Mouse (Mus musculus): Measurements from ENCODE around the gene Trim62. TPM values are rescaled to one million over a fixed set of nuclear protein-coding genes. Genes with fewer than 3 reads are reported as not detected.

Trim62 gene
- polyA plus RNA-seq, 1 experiment from 2014 or later, result 2.6 TPM

GRCm38 (mm10) chr4:128845367-128845973 lies 37.9 kb upstream of the Trim62 start:
- Histone ChIP-seq H3K36me3 (ENCODE audit: control insufficient read depth, insufficient read depth, low read length) (no peaks in the 10 kb centered on the region), H3K9ac (ENCODE audit: low read length) (no peak overlapping the region), H3K9me3 (ENCODE audit: control insufficient read depth, low read length) (no peaks in the 10 kb centered on the region), H3K4me2 (replicated peaks; ENCODE audit: low read depth) (no peak overlapping the region), H3K4me1 (replicated peaks; ENCODE audit: control insufficient read depth, insufficient read depth) (no peaks in the 10 kb centered on the region; the same call in 1 of the 2 replicates), H3K4me3 (ENCODE audit: low read depth, low read length) (no peak overlapping the region), H3K27me3 (ENCODE audit: control insufficient read depth, insufficient read depth, low read length) (no peaks in the 10 kb centered on the region), H3K27ac (replicated peaks) (0 out of 2 replicates have a peak overlapping the region, but pooled peaks have one; percentile 8)
- no peak for DNase-seq (ENCODE audit: low spot score)
- TF ChIP-seq CTCF (IDR thresholded peaks at IDR 0.05; ENCODE audit: low read depth) (no peak), EP300 (optimal IDR thresholded peaks at IDR 0.05) (no peak)
- 62% methylated on average over 12 of the region's 12 CpGs for WGBS
- no peak for ATAC-seq (ENCODE audit: low FRiP score, low TSS enrichment)

GRCm38 (mm10) chr4:128848961-128849360 lies 34.4 kb upstream of the Trim62 start:
- no peak for ATAC-seq (ENCODE audit: low FRiP score, low TSS enrichment)

DNA sequence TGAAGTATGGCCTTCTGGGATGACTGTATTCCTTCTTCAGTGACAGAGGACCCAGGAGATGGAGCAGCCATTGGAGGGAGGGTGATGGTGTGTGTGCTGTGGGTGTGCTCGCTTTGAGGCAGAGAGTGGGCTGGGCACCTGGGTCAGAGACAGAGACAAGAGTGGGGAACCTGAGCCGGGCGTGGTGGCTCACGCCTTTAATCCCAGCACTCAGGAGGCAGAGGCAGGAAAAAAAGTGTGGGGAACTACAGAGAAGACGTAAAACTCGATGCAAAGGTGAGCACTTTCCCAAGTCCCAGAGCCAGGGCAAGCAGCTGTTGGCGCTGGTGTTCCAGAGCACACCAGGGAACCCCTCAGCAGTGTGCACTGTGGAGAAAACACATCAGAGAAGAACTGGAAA lies 33.7 kb upstream of the Trim62 start:
- Histone ChIP-seq H3K9ac (ENCODE audit: low read length) (no peak overlapping the region), H3K4me2 (replicated peaks; ENCODE audit: low read depth) (no peak overlapping the region), H3K9me3 (ENCODE audit: control insufficient read depth, low read length) (no peaks in the 10 kb centered on the region), H3K4me1 (replicated peaks; ENCODE audit: control insufficient read depth, insufficient read depth) (no peaks in the 10 kb centered on the region), H3K4me3 (ENCODE audit: low read depth, low read length) (no peak overlapping the region), H3K27ac (replicated peaks) (no peak overlapping the region), H3K36me3 (ENCODE audit: control insufficient read depth, insufficient read depth, low read length) (no peaks in the 10 kb centered on the region), H3K27me3 (ENCODE audit: control insufficient read depth, insufficient read depth, low read length) (no peaks in the 10 kb centered on the region)
- TF ChIP-seq CTCF (IDR thresholded peaks at IDR 0.05; ENCODE audit: low read depth) (no peak), EP300 (optimal IDR thresholded peaks at IDR 0.05) (no peak)
- ATAC-seq (ENCODE audit: low FRiP score, low TSS enrichment) (no peak), DNase-seq (ENCODE audit: low spot score) (no peak)
- WGBS, result 74% methylated on average over 7 of the region's 7 CpGs

More at GRCm38 (mm10) chr4:128848961-128849360, 34.4 kb upstream of the Trim62 start:
- Histone ChIP-seq H3K4me1 (replicated peaks; ENCODE audit: control insufficient read depth, insufficient read depth) (no peaks in the 10 kb centered on the region), H3K27me3 (ENCODE audit: control insufficient read depth, insufficient read depth, low read length) (no peaks in the 10 kb centered on the region), H3K9me3 (ENCODE audit: control insufficient read depth, low read length) (no peaks in the 10 kb centered on the region), H3K4me2 (replicated peaks; ENCODE audit: low read depth) (no peak overlapping the region), H3K36me3 (ENCODE audit: control insufficient read depth, insufficient read depth, low read length) (no peaks in the 10 kb centered on the region), H3K4me3 (ENCODE audit: low read depth, low read length) (no peak overlapping the region), H3K27ac (replicated peaks) (no peak overlapping the region), H3K9ac (ENCODE audit: low read length) (no peak overlapping the region)
- TF ChIP-seq CTCF (IDR thresholded peaks at IDR 0.05; ENCODE audit: low read depth), result no peak
- TF ChIP-seq EP300 (optimal IDR thresholded peaks at IDR 0.05), result no peak
- DNase-seq (ENCODE audit: low spot score), result no peak
- 92% methylated on average over 3 of the region's 3 CpGs for WGBS

DNA sequence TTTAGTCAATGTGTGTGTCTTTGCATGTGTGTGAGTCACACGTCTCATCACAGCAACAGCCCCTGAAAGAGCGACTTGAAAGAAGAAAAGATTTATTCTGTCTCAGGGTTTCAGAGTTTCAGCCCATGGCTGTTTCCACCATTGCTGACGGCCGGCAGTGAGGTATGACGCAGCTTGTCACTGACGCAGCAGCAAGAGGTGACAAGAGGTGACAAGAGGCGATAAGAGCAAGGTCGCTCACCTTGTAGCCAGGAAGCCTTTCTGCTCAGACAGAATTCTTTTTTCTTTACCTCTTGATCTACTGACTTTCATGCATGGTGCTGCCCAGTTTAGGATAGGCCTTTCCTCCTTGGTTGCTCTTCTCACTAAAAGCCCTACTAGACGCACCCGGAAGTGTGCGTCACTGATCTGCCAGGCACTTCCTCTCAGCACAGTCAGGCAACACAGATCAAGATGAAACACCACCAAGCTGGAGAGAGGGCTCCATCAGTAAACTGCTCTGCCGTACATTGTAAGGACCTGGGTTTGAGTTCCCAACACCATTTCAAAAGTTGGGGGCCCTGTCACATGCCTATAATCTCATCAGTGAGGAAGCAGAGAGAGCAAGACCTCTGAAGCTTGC lies 31.0 kb upstream of the Trim62 start:
- Histone ChIP-seq H3K36me3 (ENCODE audit: control insufficient read depth, insufficient read depth, low read length) (no peaks in the 10 kb centered on the region), H3K9me3 (ENCODE audit: control insufficient read depth, low read length) (no peaks in the 10 kb centered on the region), H3K4me1 (replicated peaks; ENCODE audit: control insufficient read depth, insufficient read depth) (no peaks in the 10 kb centered on the region), H3K4me3 (ENCODE audit: low read depth, low read length) (no peak overlapping the region), H3K4me2 (replicated peaks; ENCODE audit: low read depth) (no peak overlapping the region), H3K27ac (replicated peaks) (no peak overlapping the region), H3K27me3 (ENCODE audit: control insufficient read depth, insufficient read depth, low read length) (no peaks in the 10 kb centered on the region), H3K9ac (ENCODE audit: low read length) (no peak overlapping the region)
- no peak for DNase-seq (ENCODE audit: low spot score)
- ATAC-seq (ENCODE audit: low FRiP score, low TSS enrichment), result no peak
- no peak for TF ChIP-seq CTCF (IDR thresholded peaks at IDR 0.05; ENCODE audit: low read depth)
- TF ChIP-seq EP300 (optimal IDR thresholded peaks at IDR 0.05), result no peak
- 76% methylated on average over 12 of the region's 12 CpGs for WGBS

GRCm38 (mm10) chr4:128853117-128853516 lies 30.3 kb upstream of the Trim62 start:
- ATAC-seq (ENCODE audit: low FRiP score, low TSS enrichment), result no peak
- Histone ChIP-seq H3K27ac (replicated peaks) (no peak overlapping the region), H3K36me3 (ENCODE audit: control insufficient read depth, insufficient read depth, low read length) (no peaks in the 10 kb centered on the region), H3K4me2 (replicated peaks; ENCODE audit: low read depth) (no peak overlapping the region), H3K9ac (ENCODE audit: low read length) (no peak overlapping the region), H3K4me3 (ENCODE audit: low read depth, low read length) (no peak overlapping the region), H3K27me3 (ENCODE audit: control insufficient read depth, insufficient read depth, low read length) (no peaks in the 10 kb centered on the region), H3K9me3 (ENCODE audit: control insufficient read depth, low read length) (no peaks in the 10 kb centered on the region), H3K4me1 (replicated peaks; ENCODE audit: control insufficient read depth, insufficient read depth) (no peaks in the 10 kb centered on the region)
- 82% methylated on average over 11 of the region's 11 CpGs for WGBS
- TF ChIP-seq EP300 (optimal IDR thresholded peaks at IDR 0.05) (no peak), CTCF (IDR thresholded peaks at IDR 0.05; ENCODE audit: low read depth) (no peak)
- DNase-seq (ENCODE audit: low spot score), result no peak

- 29% methylated on average over 4 of the region's 4 CpGs for WGBS
- H3K4me2 ChIP-seq (replicated peaks; ENCODE audit: low read depth), result no peak overlapping the region
- peak; percentile 82 for ATAC-seq (ENCODE audit: low FRiP score, low TSS enrichment)
- no peaks in the 10 kb centered on the region for H3K4me1 ChIP-seq (replicated peaks; ENCODE audit: control insufficient read depth, insufficient read depth)
- no peaks in the 10 kb centered on the region for H3K36me3 ChIP-seq (ENCODE audit: control insufficient read depth, insufficient read depth, low read length)
- no peak for TF ChIP-seq CTCF (IDR thresholded peaks at IDR 0.05; ENCODE audit: low read depth)
- peak; percentile 72 for TF ChIP-seq EP300 (optimal IDR thresholded peaks at IDR 0.05)
- H3K27ac ChIP-seq (replicated peaks), result peak overlapping the region; percentile 79
- DNase-seq (ENCODE audit: low spot score), result peak; percentile 82
- no peaks in the 10 kb centered on the region for H3K9me3 ChIP-seq (ENCODE audit: control insufficient read depth, low read length)
- H3K4me3 ChIP-seq (ENCODE audit: low read depth, low read length), result no peak overlapping the region
- H3K9ac ChIP-seq (ENCODE audit: low read length), result no peak overlapping the region
- no peaks in the 10 kb centered on the region for H3K27me3 ChIP-seq (ENCODE audit: control insufficient read depth, insufficient read depth, low read length)
Measured at GRCm38 (mm10) chr4:128855613-128856040, 27.8 kb upstream of the Trim62 start.
